Mouse (Mus musculus) adrenal gland, adult 2 months (tissue): Measurements from ENCODE around the gene Msh5. TPM values are rescaled to one million over a fixed set of nuclear protein-coding genes. Genes with fewer than 3 reads are reported as not detected.
"Not testable (repeated sequence)": the region's sequence is repeated elsewhere in the genome, so short reads cannot be mapped to it uniquely, and the experiment has no call there.

ENCODE experiments used
- DNase-seq: peaks from one replicate; pipeline ENCODE4 v3.0.0; 2021
- polyA plus RNA-seq: library from polyadenylated mRNA; depleted of rRNA; stranded (reverse); fragments of >200 nt; gene quantifications from 2 replicates; pipeline ENCODE4 v1.2.3, GENCODE M21; 2012
- total RNA-seq, 2 experiments: library from RNA; stranded (reverse); gene quantifications; 2 replicates each; pipeline ENCODE4 v1.2.3; 2021

Msh5 gene
- total and polyA plus RNA-seq, 3 experiments, result 0.75 to 1.3 (median 0.93) TPM

- DNase-seq, result no peak
Observed at GRCm38 (mm10) chr17:35048932-35049440, 2.4 kb upstream of the Msh5 start.

GRCm38 (mm10) chr17:35048149-35048931 is 1.8 kb upstream of the Msh5 start:
- no peak for DNase-seq

- DNase-seq, result no peak
Observed at GRCm38 (mm10) chr17:35047688-35048087, 1.1 kb upstream of the Msh5 start.

GRCm38 (mm10) chr17:35045807-35046680 is 501 bp downstream of the Msh5 start:
- DNase-seq, result no peak

GRCm38 (mm10) chr17:35044904-35045806 is 1.4 kb downstream of the Msh5 start:
- no peak for DNase-seq

GRCm38 (mm10) chr17:35043794-35044193 is 2.8 kb downstream of the Msh5 start:
- DNase-seq, result no peak

GRCm38 (mm10) chr17:35039121-35039873 is 7.2 kb downstream of the Msh5 start:
- DNase-seq, result no peak

- DNase-seq, result no peak
Observed at GRCm38 (mm10) chr17:35034896-35035295, 11.6 kb downstream of the Msh5 start.

GRCm38 (mm10) chr17:35033703-35034102 is 12.8 kb downstream of the Msh5 start:
- not testable (repeated sequence) for DNase-seq

GRCm38 (mm10) chr17:35032323-35032870 is 14.1 kb downstream of the Msh5 start:
- no peak for DNase-seq

GRCm38 (mm10) chr17:35031880-35032279 is 14.7 kb downstream of the Msh5 start:
- no peak for DNase-seq

- no peak for DNase-seq
Observed at GRCm38 (mm10) chr17:35031272-35031671, 15.3 kb downstream of the Msh5 start.

GRCm38 (mm10) chr17:35029691-35030532 is 16.6 kb downstream of the Msh5 start:
- no peak for DNase-seq

- no peak for DNase-seq
Observed at GRCm38 (mm10) chr17:35028315-35028714, 18.2 kb downstream of the Msh5 start.

- DNase-seq, result no peak
Observed at GRCm38 (mm10) chr17:35027277-35028068, 19.1 kb downstream of the Msh5 start, which contains the start of gene Sapcd1. Gene Sapcd1, minus strand, starts transcription at chr17:35028016.

GRCm38 (mm10) chr17:35026206-35026605 is 20.3 kb downstream of the Msh5 start:
- no peak for DNase-seq

- DNase-seq, result no peak
Observed at GRCm38 (mm10) chr17:35024691-35025488, 21.7 kb downstream of the Msh5 start.

- DNase-seq, result no peak
Observed at GRCm38 (mm10) chr17:35024261-35024660, 22.3 kb downstream of the Msh5 start.
